Mouse (Mus musculus) E14TG2a.4 (cell line): ENCODE data around the gene Pnrc1.

Experiments
- CTCF ChIP-seq: conservative IDR thresholded peaks from 2 replicates; pipeline ENCODE4 v1.5.1; 2014; ENCODE audit warnings: low read length
- NANOG ChIP-seq: IDR thresholded peaks from 2 replicates; pipeline ENCODE4 v1.6.1; 2014; ENCODE audit warnings: borderline replicate concordance, low read length, mixed read lengths
- POU5F1 ChIP-seq: IDR thresholded peaks from 2 replicates; pipeline ENCODE4 v1.6.1; 2014; ENCODE audit warnings: low read length, borderline replicate concordance

GRCm38 (mm10) chr4:33281891-33282685 lies 7.9 kb downstream of the Pnrc1 start:
- TF ChIP-seq CTCF, result no peak
- no peak for TF ChIP-seq NANOG
- no peak for TF ChIP-seq POU5F1
